Comparison of ENCODE assay signal across 10 mouse cellular contexts in genomic region chr11:117889887-117890340, GRCm38 (mm10). TPM values are rescaled to one million over a fixed set of nuclear protein-coding genes. Genes with fewer than 3 reads are reported as not detected.
DNase-seq lines count a peak whose midpoint lies in the region; ATAC-seq lines count a peak whose summit lies in the region.
"Had no signal": no experiment of that assay in that cellular context is flagged by ENCODE, and none has a peak within 500 bp of the region (broad histone marks: within the 10 kb centered on the region; RNA-seq: fewer than 3 reads in every experiment).

No protein-coding gene starts in this region.

- peak; percentile 24; the same call in 1 of the 2 replicates for ATAC-seq in kidney, embryonic 14.5 days (ENCODE audit: low FRiP score, low TSS enrichment)
- ATAC-seq in embryonic facial prominence, embryonic 15.5 days (ENCODE audit: insufficient number of reproducible peaks, low FRiP score, low TSS enrichment, low read depth), result peak; percentile 22; the same call in 1 of the 2 replicates
- no peak; the same call in 1 of the 2 replicates for ATAC-seq in limb, embryonic 11.5 days (ENCODE audit: insufficient number of reproducible peaks, low FRiP score, low TSS enrichment, low read depth)
- ATAC-seq in neural tube, embryonic 14.5 days (ENCODE audit: low read depth), result peak; percentile 35; the same call in 1 of the 2 replicates
- ATAC-seq in megakaryocyte-erythroid progenitor cell, adult 5-6 weeks (replicated peaks; ENCODE audit: low FRiP score, low TSS enrichment, poor library complexity, severe bottlenecking), result no peak

- no peak overlapping the region for H3K9ac ChIP-seq in kidney, embryonic 14.5 days (ENCODE audit: low read depth, low read length)
- H3K9ac ChIP-seq in embryonic facial prominence, embryonic 15.5 days, result no peak overlapping the region
- peak overlapping the region; percentile 50 for H3K9ac ChIP-seq in limb, embryonic 11.5 days (ENCODE audit: low read length)
- H3K9ac ChIP-seq in neural tube, embryonic 14.5 days (replicated peaks; ENCODE audit: low read depth, low read length), result no peak overlapping the region

- H3K4me3 ChIP-seq in kidney, embryonic 14.5 days (ENCODE audit: low read length), result no peak overlapping the region; the same call in 1 of the 2 replicates
- peak overlapping the region; percentile 30 for H3K4me3 ChIP-seq in embryonic facial prominence, embryonic 15.5 days (replicated peaks)
- H3K4me3 ChIP-seq in limb, embryonic 11.5 days (ENCODE audit: low read depth, low read length), result peak overlapping the region; percentile 24; the same call in 1 of the 2 replicates
- H3K4me3 ChIP-seq in neural tube, embryonic 14.5 days (ENCODE audit: low read depth, low read length), result no peak overlapping the region

- H3K27me3 ChIP-seq in kidney, embryonic 14.5 days (ENCODE audit: control insufficient read depth, insufficient read depth, low read length), result 0 out of 2 replicates have a peak, but pooled peaks cover 6% of the 10 kb centered on the region
- peaks cover 18% of the 10 kb centered on the region; the same call in 1 of the 2 replicates for H3K27me3 ChIP-seq in embryonic facial prominence, embryonic 15.5 days
- H3K27me3 ChIP-seq in limb, embryonic 11.5 days (ENCODE audit: control insufficient read depth, insufficient read depth, low read length), result 0 out of 2 replicates have a peak, but pooled peaks cover 7% of the 10 kb centered on the region
- H3K27me3 ChIP-seq in neural tube, embryonic 14.5 days (ENCODE audit: control insufficient read depth, insufficient read depth, low read length), result no peaks in the 10 kb centered on the region

- H3K4me1 ChIP-seq in kidney, embryonic 14.5 days (ENCODE audit: control insufficient read depth, insufficient read depth, low read length), result peaks cover 31% of the 10 kb centered on the region
- H3K4me1 ChIP-seq in embryonic facial prominence, embryonic 15.5 days, result peaks cover 32% of the 10 kb centered on the region
- H3K4me1 ChIP-seq in limb, embryonic 11.5 days (ENCODE audit: control insufficient read depth, insufficient read depth, low read length), result peaks cover 32% of the 10 kb centered on the region
- peaks cover 27% of the 10 kb centered on the region for H3K4me1 ChIP-seq in neural tube, embryonic 14.5 days (ENCODE audit: control insufficient read depth, insufficient read depth, low read length)

- no peaks in the 10 kb centered on the region for H3K36me3 ChIP-seq in kidney, embryonic 14.5 days (ENCODE audit: control insufficient read depth, insufficient read depth, low read length)
- no peaks in the 10 kb centered on the region for H3K36me3 ChIP-seq in embryonic facial prominence, embryonic 15.5 days
- no peaks in the 10 kb centered on the region for H3K36me3 ChIP-seq in limb, embryonic 11.5 days (ENCODE audit: control insufficient read depth, insufficient read depth, low read length)
- no peaks in the 10 kb centered on the region for H3K36me3 ChIP-seq in neural tube, embryonic 14.5 days (ENCODE audit: control insufficient read depth, insufficient read depth, low read length)

- no peaks in the 10 kb centered on the region for H3K9me3 ChIP-seq in kidney, embryonic 14.5 days (ENCODE audit: control insufficient read depth, low read length)
- H3K9me3 ChIP-seq in embryonic facial prominence, embryonic 15.5 days (replicated peaks), result no peaks in the 10 kb centered on the region
- no peaks in the 10 kb centered on the region for H3K9me3 ChIP-seq in limb, embryonic 11.5 days (ENCODE audit: control insufficient read depth, low read length)
- H3K9me3 ChIP-seq in neural tube, embryonic 14.5 days (ENCODE audit: control insufficient read depth, low read length), result no peaks in the 10 kb centered on the region

- intact Hi-C loops in left cerebral cortex, postnatal 36 days (cut with DNase I), result no loop called here

- 13% methylated on average over 11 of the region's 11 CpGs for WGBS in kidney, embryonic 14.5 days
- 10% methylated on average over 11 of the region's 11 CpGs for WGBS in embryonic facial prominence, embryonic 15.5 days
- 3% methylated on average over 11 of the region's 11 CpGs for WGBS in limb, embryonic 11.5 days
- WGBS in neural tube, embryonic 14.5 days, result 3% methylated on average over 11 of the region's 11 CpGs

- H3K4me2 ChIP-seq in kidney, embryonic 14.5 days (replicated peaks; ENCODE audit: low read depth, low read length), result no peak overlapping the region
- H3K4me2 ChIP-seq in embryonic facial prominence, embryonic 15.5 days (replicated peaks), result peak overlapping the region; percentile 54
- H3K4me2 ChIP-seq in limb, embryonic 11.5 days (ENCODE audit: low read depth, severe bottlenecking), result peak overlapping the region; percentile 70
- no peak overlapping the region; the same call in 1 of the 2 replicates for H3K4me2 ChIP-seq in neural tube, embryonic 14.5 days (ENCODE audit: low read depth, low read length)

- H3K27ac ChIP-seq in kidney, embryonic 14.5 days (ENCODE audit: low read depth, low read length), result peak overlapping the region; percentile 24; the same call in 1 of the 2 replicates
- peak overlapping the region; percentile 45 for H3K27ac ChIP-seq in embryonic facial prominence, embryonic 15.5 days (replicated peaks)
- peak overlapping the region; percentile 81 for H3K27ac ChIP-seq in limb, embryonic 11.5 days (replicated peaks; ENCODE audit: low read depth, low read length)
- peak overlapping the region; percentile 41; the same call in 1 of the 2 replicates for H3K27ac ChIP-seq in neural tube, embryonic 14.5 days (ENCODE audit: low read depth, low read length)

- no peak for DNase-seq in kidney, adult 18-20 months
- peak; percentile 51 for DNase-seq in limb, embryonic 11.5 days (ENCODE audit: low spot score)
- no peak for DNase-seq in left cerebral cortex, postnatal 36 days (ENCODE audit: low spot score in 2 of 2)
- no peak for DNase-seq in kidney, postnatal 36 days

RNA-seq across cellular contexts. Expression of gene Tha1, which starts 16.6 kb away (rescaled TPM):
- polyA plus RNA-seq in kidney, embryonic 14.5 days (2014; fragmentation: Nextera tagmentation; extraction: Ambion mirVana), result 4.3 and 5.1 TPM in 2 replicates
- 4.7 and 4.9 TPM in 2 replicates for polyA plus RNA-seq in embryonic facial prominence, embryonic 15.5 days (2015; fragmentation: Nextera tagmentation; extraction: Ambion mirVana)
- polyA plus RNA-seq in limb, embryonic 11.5 days (2014; fragmentation: Nextera tagmentation; extraction: Ambion mirVana), result 1.4 and 1.5 TPM in 2 replicates
- polyA plus RNA-seq in neural tube, embryonic 14.5 days (2014; fragmentation: Nextera tagmentation; extraction: Ambion mirVana), result 3.8 and 4.2 TPM in 2 replicates
- 1 to 10 TPM; 3.4 to 7.2 TPM for total RNA-seq in left cerebral cortex, postnatal 36 days (2021)
- total RNA-seq in megakaryocyte-erythroid progenitor cell, adult 5-6 weeks (2014; fragmentation: Nextera tagmentation), result 1.8 and 4.9 TPM in 2 replicates
- 2.8 and 3.8 TPM in 2 replicates for total RNA-seq in megakaryocyte-erythroid progenitor cell, adult 5-6 weeks (2017)

RNA-seq across cellular contexts. Expression of gene Tmem235, which starts 29.4 kb away (rescaled TPM):
- not detected in 2 replicates for polyA plus RNA-seq in kidney, embryonic 14.5 days (2014; fragmentation: Nextera tagmentation; extraction: Ambion mirVana)
- polyA plus RNA-seq in embryonic facial prominence, embryonic 15.5 days (2015; fragmentation: Nextera tagmentation; extraction: Ambion mirVana), result not detected in 2 replicates
- not detected in 2 replicates for polyA plus RNA-seq in limb, embryonic 11.5 days (2014; fragmentation: Nextera tagmentation; extraction: Ambion mirVana)
- 0.15 TPM in 1 of 2 replicates, not detected in the other for polyA plus RNA-seq in neural tube, embryonic 14.5 days (2014; fragmentation: Nextera tagmentation; extraction: Ambion mirVana)
- not detected for total RNA-seq in left cerebral cortex, postnatal 36 days (2021)
- not detected in 2 replicates for total RNA-seq in megakaryocyte-erythroid progenitor cell, adult 5-6 weeks (2014; fragmentation: Nextera tagmentation)
- total RNA-seq in megakaryocyte-erythroid progenitor cell, adult 5-6 weeks (2017), result not detected in 2 replicates
- total RNA-seq: neutrophil, adult 5-6 weeks had no signal
- polyA plus RNA-seq: frontal cortex, adult 2 months had no signal

RNA-seq across cellular contexts. Expression of gene Birc5, which starts 40.9 kb away (rescaled TPM):
- 350 and 420 TPM in 2 replicates for polyA plus RNA-seq in kidney, embryonic 14.5 days (2014; fragmentation: Nextera tagmentation; extraction: Ambion mirVana)
- polyA plus RNA-seq in embryonic facial prominence, embryonic 15.5 days (2015; fragmentation: Nextera tagmentation; extraction: Ambion mirVana), result 225 and 239 TPM in 2 replicates
- polyA plus RNA-seq in limb, embryonic 11.5 days (2014; fragmentation: Nextera tagmentation; extraction: Ambion mirVana), result 400 and 435 TPM in 2 replicates
- 14.9 and 26.1 TPM in 2 replicates for polyA plus RNA-seq in neural tube, embryonic 14.5 days (2014; fragmentation: Nextera tagmentation; extraction: Ambion mirVana)
- total RNA-seq in left cerebral cortex, postnatal 36 days (2021), result 1 to 10 TPM in 1 of 2 experiments, under 1 TPM in 1; 0.66 to 1.5 TPM
- total RNA-seq in megakaryocyte-erythroid progenitor cell, adult 5-6 weeks (2014; fragmentation: Nextera tagmentation), result 164 and 220 TPM in 2 replicates
- total RNA-seq in megakaryocyte-erythroid progenitor cell, adult 5-6 weeks (2017), result 144 and 182 TPM in 2 replicates

Comparison
In these comparisons a context has a peak if more than half of its experiments do, and no peak if none do; other contexts are left out.
1. ATAC-seq: peak in kidney, embryonic 14.5 days (single experiment), embryonic facial prominence, embryonic 15.5 days (single experiment) and neural tube, embryonic 14.5 days (single experiment); none in limb, embryonic 11.5 days (single experiment) and megakaryocyte-erythroid progenitor cell, adult 5-6 weeks (single experiment).
2. H3K27ac ChIP-seq: peak in every context shown above with its lines; median percentile 81 in limb, embryonic 11.5 days; 45 in embryonic facial prominence, embryonic 15.5 days; 41 in neural tube, embryonic 14.5 days; 24 in kidney, embryonic 14.5 days.
3. H3K4me2 ChIP-seq: peak in embryonic facial prominence, embryonic 15.5 days (single experiment) and limb, embryonic 11.5 days (single experiment); none in kidney, embryonic 14.5 days (single experiment) and neural tube, embryonic 14.5 days (single experiment).
4. H3K4me3 ChIP-seq: peak in embryonic facial prominence, embryonic 15.5 days (single experiment) and limb, embryonic 11.5 days (single experiment); none in kidney, embryonic 14.5 days (single experiment) and neural tube, embryonic 14.5 days (single experiment).